Mouse (Mus musculus) c-Kit-positive CD71-positive TER-119-positive erythroid progenitor cells, embryonic 14.5 days (primary cell): ENCODE results near the gene Trap1.
"Not testable (repeated sequence)": the region's sequence is repeated elsewhere in the genome, so short reads cannot be mapped to it uniquely, and the experiment has no call there.

Experiments used
- DNase-seq: peaks from one replicate; pipeline ENCODE4 v3.0.0-alpha.2; 2013; ENCODE audit warnings: low spot score

Trap1 gene

DNA sequence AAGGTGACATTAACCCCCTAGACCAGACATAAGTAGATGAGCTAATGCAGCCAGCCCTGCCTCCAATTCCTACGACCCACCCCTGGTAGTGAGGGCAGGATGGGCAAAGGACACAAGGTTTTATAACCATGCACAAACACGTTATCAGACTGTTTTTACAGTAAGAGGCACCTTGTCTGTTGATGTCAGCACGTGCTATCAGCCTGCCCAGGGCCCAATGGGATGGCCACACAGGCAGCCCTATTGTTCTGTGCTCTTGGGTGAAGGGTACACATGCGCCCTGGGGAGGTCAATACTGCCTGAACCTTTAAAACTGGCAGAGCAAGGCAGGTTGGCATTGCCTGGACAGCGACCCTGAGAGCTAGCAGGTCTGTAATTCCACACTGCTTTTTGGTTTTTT is 40.8 kb downstream of the Trap1 start, which contains the start of gene Dnase1:
Gene Dnase1, plus strand, starts transcription at position 136 of the 400 bp plus-strand sequence.
- DNase-seq, result no peak

DNA sequence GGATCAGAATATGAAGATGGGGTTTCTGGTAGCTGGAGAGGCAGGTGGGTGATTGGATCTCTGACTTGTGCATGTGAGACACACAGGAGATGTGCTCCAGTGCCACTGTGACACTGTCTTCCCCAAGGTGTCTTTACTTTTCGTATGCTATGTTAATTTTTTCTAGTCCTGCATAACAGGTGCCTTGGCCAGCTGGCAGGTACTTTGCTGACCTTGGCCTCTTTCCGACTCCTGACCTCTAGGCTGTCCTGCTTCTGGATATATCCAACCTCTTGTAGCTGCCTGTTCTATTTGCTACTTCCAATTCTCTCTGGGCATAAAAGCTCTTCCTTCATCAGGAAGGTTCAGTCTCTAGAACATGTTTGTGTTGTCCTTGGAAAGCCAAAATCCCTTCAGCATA is 42.1 kb downstream of the Trap1 start:
- no peak for DNase-seq

DNA sequence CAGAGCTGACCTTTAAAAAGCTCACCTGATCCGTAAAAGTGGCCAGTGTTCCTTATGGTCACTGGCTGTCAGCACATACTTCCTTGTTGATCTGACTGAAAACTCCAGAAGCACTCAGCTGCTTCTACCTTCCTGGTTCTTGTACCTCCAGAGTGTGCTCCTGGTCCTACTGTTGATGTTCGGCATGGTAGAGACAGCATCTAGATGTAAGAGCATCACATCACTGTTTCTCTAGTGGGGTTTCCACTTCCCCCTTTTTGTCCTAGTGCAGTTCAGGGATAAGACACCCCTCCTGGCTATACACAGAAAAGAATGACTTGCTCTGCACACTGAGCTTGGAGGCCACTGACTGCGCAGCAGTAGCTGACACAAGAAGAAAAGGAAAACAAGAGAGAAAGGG is 43.2 kb downstream of the Trap1 start:
- no peak for DNase-seq

DNA sequence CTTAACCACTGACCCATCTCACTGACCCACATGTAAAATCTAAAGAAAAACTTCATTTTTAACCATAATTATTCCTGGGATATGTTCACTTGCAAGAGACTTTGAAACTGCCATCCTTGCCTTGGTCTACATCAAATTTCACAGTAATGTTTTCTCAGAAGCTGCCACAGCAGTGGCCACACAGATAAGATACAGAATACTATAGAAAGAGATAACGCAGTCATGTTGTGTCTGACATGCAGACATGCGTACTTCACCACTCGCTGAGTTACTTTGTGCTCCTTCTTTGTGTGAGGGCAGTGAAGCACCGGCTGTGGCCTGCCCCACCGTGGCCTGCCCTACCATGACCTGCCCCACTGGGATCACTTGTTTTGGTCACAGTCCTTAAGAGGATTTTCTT is 43.7 kb downstream of the Trap1 start:
- DNase-seq, result peak; percentile 41

DNA sequence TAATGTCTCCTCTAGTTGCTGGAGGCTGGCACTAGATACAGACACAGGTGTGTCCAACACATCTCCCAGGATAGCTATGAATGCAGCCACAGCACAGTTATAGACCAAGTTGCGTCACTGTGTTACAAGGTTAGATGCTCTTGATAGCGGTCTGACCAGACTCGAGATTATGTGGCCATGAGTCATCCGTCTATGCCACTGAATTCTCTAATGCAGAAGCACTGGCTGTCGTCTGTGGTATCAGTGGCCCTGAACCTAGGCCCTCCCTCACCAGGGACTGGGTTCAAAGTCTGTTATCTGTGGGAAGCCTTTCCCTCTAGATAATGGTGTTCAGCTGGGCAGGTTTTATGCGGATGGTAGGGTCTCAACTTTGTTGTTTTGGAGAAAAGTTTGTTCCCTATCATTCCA is 45.3 kb downstream of the Trap1 start:
- DNase-seq, result peak; percentile 42

DNA sequence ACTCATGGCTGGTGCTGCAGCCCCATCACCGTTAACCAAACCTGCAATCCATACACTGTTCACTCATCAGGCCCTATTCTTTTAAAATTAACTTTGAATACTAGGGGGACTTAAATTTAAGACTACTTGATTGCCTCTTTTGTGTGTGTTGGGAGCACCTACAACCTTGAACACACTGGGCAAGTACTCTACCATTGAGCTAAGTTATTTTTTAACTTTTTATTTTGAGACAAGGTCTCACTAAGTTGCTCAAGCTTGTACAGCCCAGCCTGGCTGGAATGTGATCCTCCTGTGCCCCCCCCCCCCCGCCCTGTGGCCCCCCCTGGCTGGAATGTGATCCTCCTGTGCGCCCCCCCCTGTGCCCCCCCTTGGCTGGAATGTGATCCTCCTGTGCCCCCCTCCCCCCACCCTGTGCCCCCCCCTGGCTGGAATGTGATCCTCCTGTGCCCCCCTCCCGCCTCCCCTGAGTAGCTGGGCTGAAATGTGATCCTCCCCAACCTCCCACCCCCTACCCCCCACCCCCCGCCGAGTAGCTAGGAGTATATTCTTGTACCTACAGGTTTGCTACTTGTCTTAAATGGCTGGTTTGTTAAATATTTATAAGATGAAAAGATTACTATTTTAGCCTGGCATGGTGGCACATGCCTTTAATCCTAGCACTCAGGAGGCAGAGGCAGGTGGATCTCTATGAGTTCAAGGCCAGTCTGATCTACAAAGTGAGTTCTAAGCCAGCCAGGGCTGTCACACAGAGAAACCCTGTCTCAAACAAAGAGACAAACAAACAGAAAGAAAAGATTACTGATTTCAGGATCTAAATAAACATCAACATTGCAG is 46.0 kb downstream of the Trap1 start:
- DNase-seq, result no peak

DNA sequence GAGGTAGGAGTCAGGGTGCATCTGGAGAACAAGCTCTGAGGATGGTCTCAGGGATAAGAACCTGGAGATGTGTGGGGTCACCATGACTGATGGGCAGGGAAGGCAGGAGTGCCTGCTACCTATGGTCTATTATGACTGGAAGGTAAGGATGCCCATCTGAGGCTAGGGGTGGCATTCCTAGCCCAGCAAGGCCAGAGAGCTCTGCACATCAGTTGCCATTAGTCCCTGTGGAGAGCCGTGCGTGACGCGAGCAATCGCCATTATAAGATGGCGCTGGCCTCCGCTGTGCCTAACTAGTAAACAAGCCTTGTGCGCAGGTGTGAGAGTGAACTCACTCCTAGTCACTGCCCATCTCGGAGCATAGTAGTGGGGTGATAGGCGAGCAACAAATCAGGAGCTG is 47.1 kb downstream of the Trap1 start:
- DNase-seq, result no peak

DNA sequence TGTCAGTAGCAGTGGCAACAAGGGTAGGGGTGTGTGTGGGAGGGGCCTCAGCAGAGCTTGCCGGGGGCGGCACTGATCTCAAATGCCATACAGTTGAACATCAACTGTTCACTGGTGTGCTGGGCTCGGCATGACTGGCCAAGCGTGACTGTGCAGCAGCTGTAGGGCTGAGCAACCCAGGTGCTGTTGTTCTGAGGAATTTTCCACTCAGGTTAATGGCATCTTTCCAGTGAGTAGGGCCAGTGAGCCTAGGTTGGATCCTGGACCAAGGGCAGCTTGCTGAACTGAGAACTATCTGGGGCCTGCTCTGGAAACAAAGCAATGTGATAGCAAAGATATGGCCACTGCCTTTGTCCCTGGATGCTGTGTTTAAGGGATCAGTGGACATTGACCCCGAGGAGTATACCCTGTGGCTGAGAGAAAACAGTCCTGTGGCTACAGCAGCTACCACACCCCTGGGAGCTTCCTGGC is 48.2 kb downstream of the Trap1 start:
- no peak for DNase-seq

DNA sequence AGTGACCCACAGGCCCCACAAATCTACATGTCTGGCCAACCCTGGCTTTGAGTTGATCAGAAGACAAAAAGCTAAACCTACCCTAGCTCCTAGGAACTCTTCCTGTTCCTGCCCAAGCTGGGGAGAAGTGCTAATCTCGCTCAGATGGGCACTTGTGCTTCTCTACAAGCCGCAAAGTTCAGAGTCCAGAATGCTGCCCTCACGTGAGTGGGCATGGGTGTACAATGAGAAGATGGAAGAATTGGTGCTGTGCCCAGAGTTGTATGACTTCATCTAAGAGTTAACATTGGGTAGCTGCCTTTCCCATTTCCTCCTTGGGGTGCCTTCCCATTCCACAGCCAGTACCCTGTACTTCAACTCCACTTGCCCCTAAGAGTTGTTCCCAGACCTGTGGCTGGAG is 50.4 kb downstream of the Trap1 start:
- DNase-seq, result no peak

DNA sequence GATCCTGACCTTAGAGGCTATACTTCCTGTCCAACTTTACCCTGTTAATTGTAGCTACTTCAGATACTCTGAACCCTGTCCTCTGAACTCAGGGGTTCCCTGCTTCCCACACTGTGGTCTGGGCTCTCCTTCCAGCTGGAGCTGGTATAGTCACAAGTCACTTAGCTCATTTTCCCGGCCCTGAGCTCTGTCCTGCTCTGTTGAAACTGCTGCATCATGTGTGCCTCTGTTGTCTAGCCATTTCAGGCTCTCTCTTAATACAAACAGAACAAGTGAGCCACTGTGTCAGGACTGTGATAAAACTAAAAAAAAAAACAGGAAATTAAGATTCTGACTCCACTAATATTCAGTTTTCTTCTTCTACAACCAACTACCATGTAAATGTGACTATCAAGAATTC is 51.0 kb downstream of the Trap1 start:
- DNase-seq, result no peak

DNA sequence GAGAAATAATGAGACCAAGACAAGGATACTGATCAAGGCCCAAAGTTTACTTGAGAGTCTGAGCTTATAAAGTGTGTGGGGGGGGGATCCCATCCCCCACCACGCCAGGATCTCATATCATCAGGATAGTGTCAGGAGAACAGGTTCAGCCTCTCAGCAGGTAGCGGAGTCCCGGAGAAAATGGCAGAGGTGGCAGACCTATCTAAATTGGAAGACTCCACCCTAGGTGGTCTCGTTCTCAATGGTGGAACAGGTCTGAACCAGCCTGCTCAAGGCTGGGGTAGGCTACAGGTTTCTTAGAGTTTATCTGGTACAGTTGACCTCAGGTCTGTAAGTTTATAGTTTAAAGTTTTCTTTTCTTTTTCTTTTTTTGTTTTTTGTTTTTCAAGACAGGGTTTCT is 54.9 kb downstream of the Trap1 start:
- no peak for DNase-seq

DNA sequence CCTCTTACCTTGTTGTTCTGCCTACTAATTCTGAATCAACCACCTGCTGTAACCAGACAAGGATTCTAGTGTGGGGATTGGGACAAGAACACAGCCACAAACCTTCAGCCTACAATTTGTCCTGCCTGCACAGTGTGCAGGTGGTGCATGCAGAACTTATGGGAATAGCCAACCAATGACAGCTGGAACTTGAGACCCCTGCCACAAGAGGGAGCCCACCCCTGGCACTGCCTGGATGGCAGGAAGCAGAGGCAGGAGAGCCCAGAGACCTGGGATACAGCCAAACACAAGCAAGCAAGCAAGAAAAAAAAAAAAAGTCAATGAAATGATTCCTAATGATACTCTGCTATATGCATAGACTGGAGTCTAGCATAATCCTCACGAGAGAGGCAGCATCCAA is 56.4 kb downstream of the Trap1 start:
- no peak for DNase-seq

DNA sequence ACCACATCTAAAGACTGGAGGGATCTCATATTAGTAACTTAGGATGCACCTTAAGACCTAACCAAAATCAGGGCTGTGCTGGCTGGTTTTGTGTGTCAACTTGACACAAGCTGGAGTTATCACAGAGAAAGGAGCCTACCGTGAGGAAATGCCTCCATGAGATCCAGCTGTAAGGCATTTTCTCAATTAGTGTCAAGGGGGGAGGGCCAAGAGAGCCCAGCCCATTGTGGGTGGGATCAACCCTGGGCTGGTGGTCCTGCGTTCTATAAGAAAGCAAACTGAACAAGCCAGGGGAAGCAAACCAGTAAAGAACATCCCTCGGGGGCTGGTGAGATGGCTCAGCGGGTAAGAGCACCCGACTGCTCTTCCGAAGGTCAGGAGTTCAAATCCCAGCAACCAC is 60.2 kb downstream of the Trap1 start:
- DNase-seq, result not testable (repeated sequence)

DNA sequence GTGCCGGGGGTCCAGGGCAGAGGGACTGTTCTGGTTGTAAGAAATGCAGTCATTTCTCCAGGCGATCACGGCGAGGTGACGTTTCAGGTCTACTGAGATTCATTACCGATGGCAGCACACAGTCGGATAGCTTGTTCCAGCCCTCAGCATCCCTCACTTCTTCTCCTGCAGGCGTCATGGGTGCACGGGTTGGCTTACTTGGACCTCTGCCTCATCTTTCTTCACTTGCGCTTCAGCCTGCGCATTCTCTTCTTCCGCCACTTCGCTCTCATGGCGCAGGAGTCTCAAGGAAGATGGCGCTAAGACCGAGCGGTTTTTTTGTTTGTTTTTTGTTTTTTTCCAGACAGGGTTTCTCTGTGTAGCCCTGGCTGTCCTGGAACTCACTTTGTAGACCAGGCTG is 60.8 kb downstream of the Trap1 start:
- not testable (repeated sequence) for DNase-seq

DNA sequence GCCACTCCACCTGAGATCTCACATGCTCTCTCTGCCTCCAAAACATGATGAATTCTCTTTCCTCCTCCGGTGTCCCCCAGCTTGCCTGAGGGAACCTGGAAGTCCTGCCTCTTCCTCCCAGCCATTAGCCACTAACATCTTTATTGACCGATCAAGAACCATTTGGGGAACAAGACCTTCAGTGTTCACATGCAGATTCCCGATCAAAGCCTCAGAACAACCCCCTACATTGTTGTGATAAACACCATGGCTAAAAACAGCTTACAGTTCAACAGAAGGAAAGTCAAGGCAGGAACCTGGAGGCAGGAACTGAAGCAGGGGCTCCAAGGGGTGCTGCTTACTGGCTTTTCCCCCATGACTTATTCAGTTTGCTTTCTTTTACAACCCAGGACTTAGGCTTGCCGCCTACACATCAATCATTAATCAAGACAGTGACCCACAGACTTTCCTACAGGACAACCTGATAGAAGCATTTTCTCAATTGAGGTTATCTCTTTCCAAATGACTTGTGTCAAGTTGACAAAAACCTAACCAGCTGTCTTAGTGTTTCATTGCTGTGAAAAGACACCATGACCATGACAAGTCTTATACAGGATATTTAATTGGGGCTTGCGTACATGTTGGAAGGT is 63.5 kb downstream of the Trap1 start:
- no peak for DNase-seq

DNA sequence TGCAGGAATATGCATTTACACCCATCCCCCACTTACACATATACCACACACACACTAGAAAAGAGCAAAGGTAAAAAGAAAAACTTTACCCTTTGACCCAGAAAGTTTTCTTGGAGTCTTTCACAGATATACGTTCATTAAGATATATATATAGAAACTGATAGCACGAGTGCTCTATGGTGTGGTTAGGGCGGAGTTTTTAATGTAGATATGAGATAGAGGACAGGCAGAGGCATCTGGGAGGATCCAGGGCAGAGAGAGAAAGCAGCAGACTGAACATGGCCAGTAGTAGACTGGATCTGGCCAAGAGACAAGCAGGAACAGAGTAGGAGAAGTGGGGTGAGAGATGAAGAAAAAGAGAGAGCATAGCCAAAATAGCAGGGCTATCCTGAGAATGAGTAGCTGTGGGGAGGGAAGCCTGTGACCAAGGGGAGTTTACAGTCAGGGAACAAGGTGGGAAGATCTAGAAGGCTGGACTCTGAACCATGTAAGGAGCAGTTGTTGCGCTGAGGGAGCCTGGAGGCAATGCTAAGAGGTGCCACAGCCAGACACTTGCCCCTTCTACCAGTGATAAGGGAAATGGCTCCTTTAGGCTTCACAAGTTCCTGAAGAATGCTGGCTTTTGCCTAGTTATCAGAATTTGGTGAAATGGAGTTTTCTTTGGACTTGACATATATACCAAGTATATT is 64.6 kb downstream of the Trap1 start:
- DNase-seq, result peak; percentile 62

DNA sequence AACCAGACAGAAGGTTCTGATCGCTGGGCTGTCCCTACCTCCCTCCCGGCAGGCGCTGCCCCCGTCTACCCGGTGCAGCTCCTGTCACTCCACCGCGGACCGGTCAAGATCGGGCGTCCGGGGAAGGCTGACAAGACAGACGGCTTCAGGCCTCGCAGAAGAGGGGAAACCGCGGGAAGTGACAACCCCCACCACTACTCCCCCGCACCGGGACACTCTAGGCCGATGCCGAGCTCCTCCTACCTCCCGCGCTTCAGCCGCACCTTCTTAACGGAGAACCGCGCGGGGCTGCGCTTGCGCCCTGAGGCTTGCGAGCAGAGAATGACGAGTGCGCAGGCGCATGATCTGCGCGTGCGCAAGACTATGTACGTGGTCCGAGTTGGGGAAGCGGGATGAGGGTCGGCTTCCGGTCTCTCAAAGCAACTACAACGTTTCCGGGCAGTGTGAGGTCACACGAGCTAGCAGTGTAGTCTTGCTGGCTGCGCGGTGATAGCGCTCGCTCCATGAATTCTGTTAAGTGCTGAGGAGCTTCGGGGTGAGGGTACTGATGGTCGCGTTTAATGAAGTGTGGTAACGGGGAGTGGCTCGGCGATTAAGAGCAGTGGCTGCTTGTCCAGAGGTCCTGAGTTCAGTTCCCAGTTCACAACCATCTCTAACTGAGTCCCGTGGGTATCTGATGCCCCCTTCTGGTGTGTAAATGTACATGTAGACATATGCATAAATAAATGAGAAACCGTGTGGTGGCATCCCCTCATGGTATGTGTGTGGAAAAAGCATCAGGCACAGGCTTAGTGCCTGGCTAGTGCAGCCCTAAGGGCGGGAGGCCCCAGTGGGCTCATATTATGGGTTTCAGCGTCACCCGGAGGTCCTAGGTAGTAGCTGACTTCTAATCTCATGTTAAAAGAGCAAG is 73.9 kb downstream of the Trap1 start, which contains the start of gene Slx4:
Gene Slx4, minus strand, starts transcription at position 282 of the 910 bp plus-strand sequence.
- DNase-seq, result peak; percentile 97
